In the genomic region with DNA sequence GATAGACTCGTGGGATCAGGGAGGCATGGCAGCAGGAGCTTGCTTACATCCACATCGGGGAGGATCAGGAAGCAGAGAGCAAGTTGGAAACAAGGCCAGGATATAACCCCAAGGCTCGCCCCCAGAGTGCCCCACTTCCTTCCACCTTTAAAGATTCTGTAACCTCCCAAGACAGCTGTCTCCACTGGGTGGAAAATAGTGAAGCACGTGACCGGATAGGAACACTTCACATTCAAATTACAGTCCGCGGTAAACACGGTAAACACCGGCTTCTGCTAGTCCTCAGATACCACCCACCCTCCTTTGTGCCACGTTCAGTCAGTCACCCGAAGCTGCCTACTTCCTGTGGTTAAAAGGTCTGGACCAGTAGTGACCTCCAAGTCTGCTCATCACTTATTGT, we compare ENCODE assay signal across 13 mouse cellular contexts.
DNase-seq lines count a peak whose midpoint lies in the region; ATAC-seq and TF ChIP-seq lines count a peak whose summit lies in the region.
"Had no signal": no experiment of that assay in that cellular context is flagged by ENCODE, and none has a peak within 500 bp of the region (broad histone marks: within the 10 kb centered on the region; RNA-seq: fewer than 3 reads in every experiment).

No protein-coding gene starts in this region.

- ATAC-seq in lung, embryonic 15.5 days (ENCODE audit: borderline replicate concordance, extremely low read depth, low FRiP score, low TSS enrichment), result no peak
- ATAC-seq: midbrain, embryonic 15.5 days had no signal

- no peaks in the 10 kb centered on the region for H3K36me3 ChIP-seq in lung, embryonic 15.5 days
- H3K36me3 ChIP-seq: forebrain, embryonic 10.5 days; midbrain, embryonic 15.5 days had no signal

- H3K9me3 ChIP-seq in lung, embryonic 15.5 days, result no peaks in the 10 kb centered on the region
- H3K9me3 ChIP-seq: forebrain, embryonic 10.5 days; midbrain, embryonic 15.5 days had no signal

- H3K9ac ChIP-seq in lung, embryonic 15.5 days, result no peak overlapping the region
- H3K9ac ChIP-seq: midbrain, embryonic 15.5 days had no signal

- TF ChIP-seq POLR2A in lung, adult 2 months (IDR thresholded peaks at IDR 0.05; ENCODE audit: borderline replicate concordance, extremely low read depth, low read depth, low read length), result no peak

- peak overlapping the region; percentile 21; the same call in 1 of the 2 replicates for H3K4me2 ChIP-seq in lung, embryonic 15.5 days
- H3K4me2 ChIP-seq: midbrain, embryonic 15.5 days had no signal

- TF ChIP-seq CTCF in lung, adult 2 months (IDR thresholded peaks at IDR 0.05; ENCODE audit: insufficient read depth, low read length), result no peak

- H3K27me3 ChIP-seq in lung, embryonic 15.5 days, result no peaks in the 10 kb centered on the region
- H3K27me3 ChIP-seq: midbrain, embryonic 15.5 days had no signal

- DNase-seq in adrenal gland, postnatal 14 days, result peak; percentile 25
- no peak for DNase-seq in adrenal gland, adult 18-20 months (ENCODE audit: low spot score in 2 of 2)
- DNase-seq in lung, adult 2 months, result no peak
- peak; percentile 20 for DNase-seq in naive thymus-derived CD4-positive, alpha-beta T cell, adult 2 months (ENCODE audit: low read depth)
- no peak for DNase-seq in layer of hippocampus, postnatal 14 days (ENCODE audit: low spot score in 2 of 2)
- DNase-seq in MN1 (ENCODE audit: low spot score), result no peak
- DNase-seq in layer of hippocampus, adult 8-10 months (ENCODE audit: low spot score in 2 of 2), result no peak
- DNase-seq: cerebellum, postnatal 25 days; left cerebral cortex, postnatal 4 days; right cerebral cortex, adult 18-20 months had no signal

- 58% methylated on average over 11 of the region's 11 CpGs for WGBS in lung, embryonic 15.5 days
- 52% methylated on average over 11 of the region's 11 CpGs for WGBS in lung, adult 2 months

- no peaks in the 10 kb centered on the region for H3K4me1 ChIP-seq in lung, embryonic 15.5 days
- no peaks in the 10 kb centered on the region for H3K4me1 ChIP-seq in lung, adult 2 months (ENCODE audit: control insufficient read depth, insufficient read depth, low read length)
- H3K4me1 ChIP-seq: midbrain, embryonic 15.5 days had no signal

- H3K27ac ChIP-seq in lung, embryonic 15.5 days, result no peak overlapping the region
- H3K27ac ChIP-seq: midbrain, embryonic 15.5 days had no signal

- H3K4me3 ChIP-seq in lung, embryonic 15.5 days, result no peak overlapping the region
- H3K4me3 ChIP-seq in lung, adult 2 months (replicated peaks; ENCODE audit: extremely low read depth, low read depth, low read length), result no peak overlapping the region
- H3K4me3 ChIP-seq: forebrain, embryonic 10.5 days; midbrain, embryonic 15.5 days had no signal

Comparison
In these comparisons a context has a peak if more than half of its experiments do, and no peak if none do; other contexts are left out.
1. DNase-seq: peak in adrenal gland, postnatal 14 days (single experiment) and naive thymus-derived CD4-positive, alpha-beta T cell, adult 2 months (single experiment); none in adrenal gland, adult 18-20 months (0 of 2), lung, adult 2 months (single experiment), layer of hippocampus, postnatal 14 days (0 of 2), MN1 (single experiment) and layer of hippocampus, adult 8-10 months (0 of 2).